Mouse (Mus musculus): ENCODE data around the gene Anxa7. TPM values are rescaled to one million over a fixed set of nuclear protein-coding genes. Genes with fewer than 3 reads are reported as not detected.
A peak's percentile ranks its signal among the peaks of the same experiment; 100 is the strongest.

The Anxa7 gene
- polyA plus RNA-seq (2014; fragmentation: Nextera tagmentation; extraction: Ambion mirVana): 11.9 TPM in 2 replicates

GRCm38 (mm10) chr14:20479291-20480194 lies at the start of gene Anxa7:
Anxa7 (minus strand) TSS chr14:20480133.
- H3K4me2 ChIP-seq: peak within 1 kb of the TSS; percentile 91
- H3K27ac ChIP-seq (ENCODE audit: low read depth, low read length): no peak within 1 kb of the TSS
- H3K4me1 ChIP-seq (ENCODE audit: control insufficient read depth, insufficient read depth, low read length): 0 out of 2 replicates have a peak, but pooled peaks cover 2% of the 10 kb centered on the region
- no peaks in the 10 kb centered on the region for H3K36me3 ChIP-seq (ENCODE audit: control insufficient read depth, insufficient read depth, low read length)
- H3K9ac ChIP-seq (ENCODE audit: low read length): peak within 1 kb of the TSS; percentile 53
- peaks cover 4% of the 10 kb centered on the region; the same call in 1 of the 2 replicates for H3K27me3 ChIP-seq (ENCODE audit: control insufficient read depth, insufficient read depth, low read length)
- H3K9me3 ChIP-seq (ENCODE audit: control insufficient read depth, low read length): no peaks in the 10 kb centered on the region
- ATAC-seq (ENCODE audit: low FRiP score) (peak; percentile 75), DNase-seq (ENCODE audit: low spot score, missing footprints) (peak; percentile 97)
- 2% methylated on average over 48 of the region's 48 CpGs for WGBS
- peak within 1 kb of the TSS; percentile 59 for H3K4me3 ChIP-seq (ENCODE audit: low read depth, low read length)

GRCm38 (mm10) chr14:20529643-20530042 lies 49.7 kb upstream of the Anxa7 start:
- no peak for ATAC-seq (ENCODE audit: low FRiP score)

GRCm38 (mm10) chr14:20520179-20520578 lies 40.2 kb upstream of the Anxa7 start:
- Histone ChIP-seq H3K27me3 (ENCODE audit: control insufficient read depth, insufficient read depth, low read length) (no peaks in the 10 kb centered on the region), H3K36me3 (ENCODE audit: control insufficient read depth, insufficient read depth, low read length) (peaks cover 3% of the 10 kb centered on the region; the same call in 1 of the 2 replicates), H3K4me1 (ENCODE audit: control insufficient read depth, insufficient read depth, low read length) (no peaks in the 10 kb centered on the region), H3K9me3 (ENCODE audit: control insufficient read depth, low read length) (no peaks in the 10 kb centered on the region), H3K27ac (ENCODE audit: low read depth, low read length) (no peak overlapping the region), H3K4me2 (no peak overlapping the region), H3K4me3 (ENCODE audit: low read depth, low read length) (no peak overlapping the region), H3K9ac (ENCODE audit: low read length) (no peak overlapping the region)
- DNase-seq (ENCODE audit: low spot score, missing footprints): no peak
- WGBS: 100% methylated on average over 2 of the region's 2 CpGs
- no peak for ATAC-seq (ENCODE audit: low FRiP score)

More at GRCm38 (mm10) chr14:20529643-20530042, 49.7 kb upstream of the Anxa7 start:
- no peaks in the 10 kb centered on the region for H3K9me3 ChIP-seq (ENCODE audit: control insufficient read depth, low read length)
- no peaks in the 10 kb centered on the region for H3K27me3 ChIP-seq (ENCODE audit: control insufficient read depth, insufficient read depth, low read length)
- H3K27ac ChIP-seq (ENCODE audit: low read depth, low read length): no peak overlapping the region
- WGBS: 94% methylated on average over 4 of the region's 4 CpGs
- no peak overlapping the region for H3K9ac ChIP-seq (ENCODE audit: low read length)
- H3K36me3 ChIP-seq (ENCODE audit: control insufficient read depth, insufficient read depth, low read length): no peaks in the 10 kb centered on the region
- H3K4me1 ChIP-seq (ENCODE audit: control insufficient read depth, insufficient read depth, low read length): no peaks in the 10 kb centered on the region
- no peak overlapping the region for H3K4me2 ChIP-seq
- no peak overlapping the region for H3K4me3 ChIP-seq (ENCODE audit: low read depth, low read length)
- DNase-seq (ENCODE audit: low spot score, missing footprints): no peak

GRCm38 (mm10) chr14:20508424-20508823 lies 28.5 kb upstream of the Anxa7 start:
- H3K27ac ChIP-seq (ENCODE audit: low read depth, low read length): no peak overlapping the region
- peaks cover 3% of the 10 kb centered on the region; the same call in 1 of the 2 replicates for H3K36me3 ChIP-seq (ENCODE audit: control insufficient read depth, insufficient read depth, low read length)
- WGBS: 89% methylated on average over 2 of the region's 2 CpGs
- no peaks in the 10 kb centered on the region for H3K27me3 ChIP-seq (ENCODE audit: control insufficient read depth, insufficient read depth, low read length)
- H3K4me2 ChIP-seq: no peak overlapping the region
- no peaks in the 10 kb centered on the region for H3K9me3 ChIP-seq (ENCODE audit: control insufficient read depth, low read length)
- no peak for DNase-seq (ENCODE audit: low spot score, missing footprints)
- H3K4me1 ChIP-seq (ENCODE audit: control insufficient read depth, insufficient read depth, low read length): no peaks in the 10 kb centered on the region
- H3K4me3 ChIP-seq (ENCODE audit: low read depth, low read length): no peak overlapping the region
- H3K9ac ChIP-seq (ENCODE audit: low read length): no peak overlapping the region
- no peak for ATAC-seq (ENCODE audit: low FRiP score)

- Histone ChIP-seq H3K27ac (ENCODE audit: low read depth, low read length) (no peak overlapping the region), H3K4me2 (no peak overlapping the region), H3K4me3 (ENCODE audit: low read depth, low read length) (no peak overlapping the region), H3K36me3 (ENCODE audit: control insufficient read depth, insufficient read depth, low read length) (peaks cover 5% of the 10 kb centered on the region; the same call in 1 of the 2 replicates), H3K9ac (ENCODE audit: low read length) (no peak overlapping the region), H3K27me3 (ENCODE audit: control insufficient read depth, insufficient read depth, low read length) (no peaks in the 10 kb centered on the region), H3K9me3 (ENCODE audit: control insufficient read depth, low read length) (no peaks in the 10 kb centered on the region), H3K4me1 (ENCODE audit: control insufficient read depth, insufficient read depth, low read length) (no peaks in the 10 kb centered on the region)
- ATAC-seq (ENCODE audit: low FRiP score): no peak
- WGBS: 96% methylated on average over 10 of the region's 10 CpGs
- no peak for DNase-seq (ENCODE audit: low spot score, missing footprints)
Measured at GRCm38 (mm10) chr14:20502966-20503365, 23.0 kb upstream of the Anxa7 start.

DNA sequence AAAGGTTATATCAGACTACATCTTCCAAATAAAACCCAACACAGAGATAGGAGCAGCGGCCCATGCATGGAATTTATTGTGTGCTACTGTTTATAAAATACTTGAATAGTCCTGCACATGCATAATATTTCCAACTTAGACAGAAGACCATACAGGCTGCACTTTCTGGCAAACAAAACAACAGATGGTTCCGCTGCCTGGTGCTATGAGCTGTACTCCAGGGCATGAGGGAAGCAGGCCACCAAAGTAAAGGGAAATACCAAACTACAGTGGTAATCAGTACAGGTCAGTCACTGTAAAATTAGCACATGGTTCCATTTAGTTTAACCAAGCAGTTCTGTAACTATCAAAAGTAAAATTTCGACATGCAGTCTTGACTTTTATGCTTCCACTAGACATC lies 20.0 kb upstream of the Anxa7 start:
- Histone ChIP-seq H3K9ac (ENCODE audit: low read length) (no peak overlapping the region), H3K9me3 (ENCODE audit: control insufficient read depth, low read length) (no peaks in the 10 kb centered on the region), H3K27me3 (ENCODE audit: control insufficient read depth, insufficient read depth, low read length) (no peaks in the 10 kb centered on the region), H3K36me3 (ENCODE audit: control insufficient read depth, insufficient read depth, low read length) (peaks cover 8% of the 10 kb centered on the region), H3K4me3 (ENCODE audit: low read depth, low read length) (no peak overlapping the region), H3K4me1 (ENCODE audit: control insufficient read depth, insufficient read depth, low read length) (no peaks in the 10 kb centered on the region), H3K4me2 (no peak overlapping the region), H3K27ac (ENCODE audit: low read depth, low read length) (no peak overlapping the region)
- ATAC-seq (ENCODE audit: low FRiP score) (no peak), DNase-seq (ENCODE audit: low spot score, missing footprints) (no peak)
- 94% methylated on average over 3 of the region's 3 CpGs for WGBS

- DNase-seq (ENCODE audit: low spot score, missing footprints) (no peak), ATAC-seq (ENCODE audit: low FRiP score) (no peak)
- no peaks in the 10 kb centered on the region for H3K9me3 ChIP-seq (ENCODE audit: control insufficient read depth, low read length)
- no peak within 1 kb of the TSS for H3K4me2 ChIP-seq
- peaks cover 10% of the 10 kb centered on the region for H3K36me3 ChIP-seq (ENCODE audit: control insufficient read depth, insufficient read depth, low read length)
- WGBS: 79% methylated on average over 2 of the region's 2 CpGs
- H3K4me1 ChIP-seq (ENCODE audit: control insufficient read depth, insufficient read depth, low read length): no peaks in the 10 kb centered on the region
- H3K27me3 ChIP-seq (ENCODE audit: control insufficient read depth, insufficient read depth, low read length): no peaks in the 10 kb centered on the region
- H3K4me3 ChIP-seq (ENCODE audit: low read depth, low read length): no peak within 1 kb of the TSS
- no peak within 1 kb of the TSS for H3K9ac ChIP-seq (ENCODE audit: low read length)
- H3K27ac ChIP-seq (ENCODE audit: low read depth, low read length): no peak within 1 kb of the TSS
Measured at GRCm38 (mm10) chr14:20496603-20497002, 16.7 kb upstream of the Anxa7 start, which contains the start of gene Mss51. Mss51 (minus strand) TSS chr14:20496901.

DNA sequence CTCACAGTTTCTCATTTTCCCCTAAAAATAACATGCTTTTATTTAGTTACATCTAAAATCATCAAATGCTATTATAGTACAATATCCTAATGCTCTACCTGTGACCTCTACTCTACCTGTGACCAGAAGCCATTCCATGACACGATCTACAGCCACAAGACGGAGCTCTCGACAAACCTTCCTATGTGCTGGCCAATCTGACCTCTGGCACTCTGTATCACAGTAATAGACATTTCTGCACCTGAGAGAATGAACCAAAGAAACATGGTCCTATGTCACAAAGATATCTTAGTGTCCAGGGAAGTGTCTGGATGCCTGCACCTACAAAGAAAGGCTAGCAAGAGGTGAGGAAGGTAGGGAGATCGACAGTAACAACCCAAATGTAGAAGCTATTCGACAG lies 6.1 kb upstream of the Anxa7 start:
- DNase-seq (ENCODE audit: low spot score, missing footprints) (peak; percentile 56), ATAC-seq (ENCODE audit: low FRiP score) (no peak)
- H3K36me3 ChIP-seq (ENCODE audit: control insufficient read depth, insufficient read depth, low read length): 0 out of 2 replicates have a peak, but pooled peaks cover 2% of the 10 kb centered on the region
- H3K9ac ChIP-seq (ENCODE audit: low read length): no peak overlapping the region
- H3K27me3 ChIP-seq (ENCODE audit: control insufficient read depth, insufficient read depth, low read length): no peaks in the 10 kb centered on the region
- 94% methylated on average over 5 of the region's 5 CpGs for WGBS
- H3K27ac ChIP-seq (ENCODE audit: low read depth, low read length): no peak overlapping the region
- H3K4me1 ChIP-seq (ENCODE audit: control insufficient read depth, insufficient read depth, low read length): no peaks in the 10 kb centered on the region
- no peaks in the 10 kb centered on the region for H3K9me3 ChIP-seq (ENCODE audit: control insufficient read depth, low read length)
- no peak overlapping the region for H3K4me3 ChIP-seq (ENCODE audit: low read depth, low read length)
- H3K4me2 ChIP-seq: no peak overlapping the region

Measured in midbrain, embryonic 11.5 days (tissue).